Mouse (Mus musculus): ENCODE data around the gene Zic1.

The Zic1 gene

GRCm38 (mm10) chr9:91366999-91367811, 1.6 kb upstream of the Zic1 start:
- DNase-seq (ENCODE audit: low spot score in 2 of 2): no peak

- no peak for DNase-seq (ENCODE audit: low spot score in 2 of 2)
These were observed 802 bp upstream of the Zic1 start for GRCm38 (mm10) chr9:91366226-91366998.

GRCm38 (mm10) chr9:91364971-91365501, 574 bp downstream of the Zic1 start:
- no peak for DNase-seq (ENCODE audit: low spot score in 2 of 2)

- no peak for DNase-seq (ENCODE audit: low spot score in 2 of 2)
These were observed 1.3 kb downstream of the Zic1 start for GRCm38 (mm10) chr9:91364127-91364970.

- DNase-seq (ENCODE audit: low spot score in 2 of 2): no peak
These were observed 1.8 kb downstream of the Zic1 start for GRCm38 (mm10) chr9:91363814-91364126.

- no peak for DNase-seq (ENCODE audit: low spot score in 2 of 2)
These were observed 2.4 kb downstream of the Zic1 start for GRCm38 (mm10) chr9:91363011-91363730.

- DNase-seq (ENCODE audit: low spot score in 2 of 2): no peak
These were observed 3.6 kb downstream of the Zic1 start, which contains the start of gene Zic4 for GRCm38 (mm10) chr9:91361856-91362601. TSS of gene Zic4 (plus strand) at chr9:91362413.

GRCm38 (mm10) chr9:91361033-91361855, 4.4 kb downstream of the Zic1 start:
- no peak for DNase-seq (ENCODE audit: low spot score in 2 of 2)

GRCm38 (mm10) chr9:91360151-91361032, 5.2 kb downstream of the Zic1 start:
- no peak for DNase-seq (ENCODE audit: low spot score in 2 of 2)

GRCm38 (mm10) chr9:91358851-91359687, 6.5 kb downstream of the Zic1 start:
- DNase-seq (ENCODE audit: low spot score in 2 of 2): no peak

GRCm38 (mm10) chr9:91357321-91357720, 8.3 kb downstream of the Zic1 start:
- DNase-seq (ENCODE audit: low spot score in 2 of 2): no peak

- DNase-seq (ENCODE audit: low spot score in 2 of 2): no peak
These were observed 9.3 kb downstream of the Zic1 start for GRCm38 (mm10) chr9:91356353-91356740.

- DNase-seq (ENCODE audit: low spot score in 2 of 2): no peak
These were observed 9.8 kb downstream of the Zic1 start for GRCm38 (mm10) chr9:91355629-91356352.

- DNase-seq (ENCODE audit: low spot score in 2 of 2): no peak
These were observed 10.4 kb downstream of the Zic1 start for GRCm38 (mm10) chr9:91355270-91355589.

GRCm38 (mm10) chr9:91354434-91355269, 11.0 kb downstream of the Zic1 start:
- DNase-seq (ENCODE audit: low spot score in 2 of 2): no peak

Measured in right cerebral cortex, postnatal 36 days (tissue).